Mouse (Mus musculus) C2C12 (cell line): ENCODE data around the gene Cdc14a. TPM values are rescaled to one million over a fixed set of nuclear protein-coding genes. Genes with fewer than 3 reads are reported as not detected.

Experiments
- H3K27me3 ChIP-seq: one replicate; pipeline ENCODE4 v1.6.1; 2011; ENCODE audit not compliant: control insufficient read depth, insufficient read depth, insufficient read length
- H3K36me3 ChIP-seq: one replicate; pipeline ENCODE4 v1.6.1; 2011; ENCODE audit not compliant: control insufficient read depth, insufficient read depth
- H3K4me3 ChIP-seq: one replicate; pipeline ENCODE4 v1.5.1; 2011; ENCODE audit warnings: mild to moderate bottlenecking, control low read depth; ENCODE audit not compliant: poor library complexity, insufficient read depth, severe bottlenecking
- H3K79me2 ChIP-seq: one replicate; pipeline ENCODE4 v1.6.1; 2011; ENCODE audit not compliant: control insufficient read depth, insufficient read depth
- H3K79me3 ChIP-seq: one replicate; pipeline ENCODE4 v1.6.1; 2011; ENCODE audit warnings: low read depth, control low read depth
- H3ac ChIP-seq: one replicate; pipeline ENCODE3; 2011; ENCODE audit warnings: low read depth; ENCODE audit not compliant: control insufficient read depth, insufficient read length
- CEBPB ChIP-seq: IDR thresholded peaks from one replicate; pipeline ENCODE4 v1.6.1; 2011; ENCODE audit warnings: low read depth, mild to moderate bottlenecking, control low read depth, moderate library complexity
- CTCF ChIP-seq: IDR thresholded peaks from one replicate; pipeline ENCODE4 v1.5.1; 2011; ENCODE audit not compliant: control insufficient read depth, insufficient read depth, insufficient read length
- FOSL1 ChIP-seq: IDR thresholded peaks from one replicate; pipeline ENCODE4 v1.8.0; 2011; ENCODE audit warnings: mild to moderate bottlenecking, low read length; ENCODE audit not compliant: poor library complexity, insufficient read depth, severe bottlenecking
- MAX ChIP-seq: IDR thresholded peaks from one replicate; pipeline ENCODE4 v1.6.1; 2011; ENCODE audit warnings: mild to moderate bottlenecking, control low read depth
- MYOD1 ChIP-seq: IDR thresholded peaks from one replicate; pipeline ENCODE4 v1.6.1; 2011; ENCODE audit warnings: low read depth; ENCODE audit not compliant: control insufficient read depth, insufficient read length
- MYOG ChIP-seq: IDR thresholded peaks from one replicate; pipeline ENCODE4 v1.6.1; 2011; ENCODE audit not compliant: control insufficient read depth, insufficient read length; ENCODE audit errors: extremely low read depth
- USF1 ChIP-seq: IDR thresholded peaks from one replicate; pipeline ENCODE4 v1.6.1; 2011; ENCODE audit warnings: low read depth, mild to moderate bottlenecking, control low read depth, moderate library complexity
- polyA plus RNA-seq: library from polyadenylated mRNA; unstranded; fragments of >200 nt; fragmentation: generic; extraction: Trizol; gene quantifications from one replicate; pipeline ENCODE4 v1.2.1, GENCODE M21; 2012; ENCODE audit warnings: missing spikeins

Cdc14a gene
- polyA plus RNA-seq, 1 experiment: 1.1 TPM

DNA sequence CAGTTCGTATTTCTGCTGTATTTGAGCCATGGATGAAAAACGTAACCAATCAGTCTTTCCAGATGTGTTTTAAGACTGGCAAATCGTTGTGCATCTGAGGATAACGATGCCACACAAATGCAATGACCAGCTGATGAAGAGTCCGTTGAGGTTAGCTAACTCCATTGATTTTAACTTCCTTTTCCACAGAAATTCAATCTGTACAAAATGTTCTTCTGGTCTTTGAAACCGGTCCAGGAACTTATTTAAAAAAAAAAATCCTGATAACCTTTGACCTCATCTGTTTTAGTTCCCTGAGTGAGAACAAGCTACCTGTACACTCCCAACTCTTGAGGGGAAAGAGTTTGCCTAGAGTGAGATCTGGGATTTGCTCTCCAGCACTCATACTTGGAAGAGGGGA, 152.2 kb downstream of the Cdc14a start:
- Histone ChIP-seq H3ac (no peak overlapping the region), H3K27me3 (no peaks in the 10 kb centered on the region), H3K79me3 (no peaks in the 10 kb centered on the region), H3K79me2 (no peaks in the 10 kb centered on the region), H3K4me3 (no peak overlapping the region), H3K36me3 (peaks cover 3% of the 10 kb centered on the region)
- TF ChIP-seq MAX (no peak), CTCF (no peak), USF1 (no peak), CEBPB (no peak), MYOD1 (no peak), MYOG (no peak), FOSL1 (no peak)

DNA sequence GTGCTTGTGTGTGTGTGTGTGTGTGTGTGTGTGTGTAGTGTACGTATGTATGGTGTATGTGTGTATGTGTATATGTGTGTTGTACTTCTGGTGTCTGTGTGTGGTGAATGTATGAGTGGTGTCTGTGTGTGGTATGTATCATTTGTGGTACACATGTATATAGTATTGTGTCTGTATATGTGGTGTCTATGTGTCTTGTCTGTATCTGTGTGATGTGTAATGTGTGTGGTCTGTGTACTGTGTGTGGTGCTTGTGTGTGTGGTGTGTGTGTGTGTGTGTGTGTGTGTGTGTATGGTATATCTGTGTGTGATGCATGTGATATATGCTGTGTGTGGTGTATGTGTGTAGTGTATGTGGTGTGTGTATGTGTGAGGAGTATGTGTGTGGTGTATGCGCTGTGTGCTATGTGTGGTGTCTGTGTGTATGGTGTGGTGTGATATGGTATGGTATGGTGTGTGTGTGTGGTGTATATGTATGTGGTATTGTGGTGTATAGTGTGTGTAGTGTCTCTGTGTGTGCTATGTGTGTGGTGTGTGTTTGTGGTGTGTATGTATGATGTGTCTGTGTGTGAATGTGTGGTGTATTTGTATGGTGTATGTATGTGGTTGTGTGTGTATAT, 156.7 kb downstream of the Cdc14a start:
- no peak overlapping the region for H3K4me3 ChIP-seq
- no peaks in the 10 kb centered on the region for H3K79me2 ChIP-seq
- H3K27me3 ChIP-seq: no peaks in the 10 kb centered on the region
- no peak overlapping the region for H3ac ChIP-seq
- no peaks in the 10 kb centered on the region for H3K79me3 ChIP-seq
- TF ChIP-seq CEBPB: no peak
- no peak for TF ChIP-seq USF1
- no peak for TF ChIP-seq MYOD1
- no peak for TF ChIP-seq MAX
- TF ChIP-seq FOSL1: no peak
- no peak for TF ChIP-seq MYOG
- no peak for TF ChIP-seq CTCF
- H3K36me3 ChIP-seq: no peaks in the 10 kb centered on the region

GRCm38 (mm10) chr3:116266360-116266759, 157.5 kb downstream of the Cdc14a start:
- H3K36me3 ChIP-seq: no peaks in the 10 kb centered on the region
- H3K79me3 ChIP-seq: no peaks in the 10 kb centered on the region
- TF ChIP-seq USF1: no peak
- no peak for TF ChIP-seq MAX
- TF ChIP-seq MYOG: no peak
- TF ChIP-seq MYOD1: no peak
- no peak for TF ChIP-seq CTCF
- TF ChIP-seq CEBPB: no peak
- no peak for TF ChIP-seq FOSL1
- no peaks in the 10 kb centered on the region for H3K27me3 ChIP-seq
- H3ac ChIP-seq: no peak overlapping the region
- no peaks in the 10 kb centered on the region for H3K79me2 ChIP-seq
- no peak overlapping the region for H3K4me3 ChIP-seq

GRCm38 (mm10) chr3:116263977-116264376, 159.9 kb downstream of the Cdc14a start:
- TF ChIP-seq MYOG (no peak), CEBPB (no peak), MAX (no peak), FOSL1 (no peak)
- no peaks in the 10 kb centered on the region for H3K36me3 ChIP-seq
- H3K79me2 ChIP-seq: no peaks in the 10 kb centered on the region
- no peaks in the 10 kb centered on the region for H3K27me3 ChIP-seq
- H3K79me3 ChIP-seq: no peaks in the 10 kb centered on the region
- no peak overlapping the region for H3K4me3 ChIP-seq
- no peak overlapping the region for H3ac ChIP-seq

- Histone ChIP-seq H3K79me2 (no peaks in the 10 kb centered on the region), H3ac (no peak overlapping the region), H3K4me3 (no peak overlapping the region), H3K27me3 (no peaks in the 10 kb centered on the region), H3K79me3 (no peaks in the 10 kb centered on the region), H3K36me3 (no peaks in the 10 kb centered on the region)
- TF ChIP-seq MAX (no peak), CEBPB (no peak), USF1 (no peak), FOSL1 (no peak), MYOD1 (no peak), MYOG (no peak), CTCF (no peak)
These were observed 160.8 kb downstream of the Cdc14a start for GRCm38 (mm10) chr3:116263061-116263460.

- Histone ChIP-seq H3ac (no peak overlapping the region), H3K4me3 (no peak overlapping the region), H3K79me3 (no peaks in the 10 kb centered on the region), H3K27me3 (peaks cover 20% of the 10 kb centered on the region), H3K79me2 (no peaks in the 10 kb centered on the region), H3K36me3 (no peaks in the 10 kb centered on the region)
- TF ChIP-seq MAX (no peak), CEBPB (no peak), CTCF (no peak), MYOD1 (no peak), MYOG (no peak), FOSL1 (no peak), USF1 (no peak)
These were observed 167.7 kb downstream of the Cdc14a start for GRCm38 (mm10) chr3:116256104-116256503.
